Mouse (Mus musculus): ENCODE results near the gene Gatb. TPM values are rescaled to one million over a fixed set of nuclear protein-coding genes. Genes with fewer than 3 reads are reported as not detected.

Gatb gene
- polyA plus RNA-seq, 1 experiment from 2014 or later: 27.7 TPM

- Histone ChIP-seq H3K27me3 (ENCODE audit: control insufficient read depth, insufficient read depth, low read length) (no peaks in the 10 kb centered on the region), H3K27ac (replicated peaks; ENCODE audit: low read depth, low read length) (no peak overlapping the region), H3K9ac (ENCODE audit: low read length) (no peak overlapping the region), H3K4me1 (ENCODE audit: control insufficient read depth, insufficient read depth, low read length) (no peaks in the 10 kb centered on the region), H3K4me2 (ENCODE audit: low read depth, severe bottlenecking) (no peak overlapping the region), H3K4me3 (ENCODE audit: low read depth, low read length) (no peak overlapping the region), H3K9me3 (ENCODE audit: control insufficient read depth, low read length) (no peaks in the 10 kb centered on the region), H3K36me3 (ENCODE audit: control insufficient read depth, insufficient read depth, low read length) (no peaks in the 10 kb centered on the region)
- ATAC-seq (ENCODE audit: insufficient number of reproducible peaks, low FRiP score, low TSS enrichment, low read depth) (no peak), DNase-seq (ENCODE audit: low spot score) (no peak)
- 91% methylated on average over 6 of the region's 6 CpGs for WGBS
Observed at GRCm38 (mm10) chr3:85667683-85668082, 93.8 kb downstream of the Gatb start.

GRCm38 (mm10) chr3:85669844-85670243 is 95.9 kb downstream of the Gatb start:
- DNase-seq (ENCODE audit: low spot score) (no peak), ATAC-seq (ENCODE audit: insufficient number of reproducible peaks, low FRiP score, low TSS enrichment, low read depth) (no peak)
- Histone ChIP-seq H3K9ac (ENCODE audit: low read length) (no peak overlapping the region), H3K4me3 (ENCODE audit: low read depth, low read length) (no peak overlapping the region), H3K4me2 (ENCODE audit: low read depth, severe bottlenecking) (no peak overlapping the region), H3K36me3 (ENCODE audit: control insufficient read depth, insufficient read depth, low read length) (no peaks in the 10 kb centered on the region), H3K4me1 (ENCODE audit: control insufficient read depth, insufficient read depth, low read length) (no peaks in the 10 kb centered on the region), H3K9me3 (ENCODE audit: control insufficient read depth, low read length) (no peaks in the 10 kb centered on the region), H3K27me3 (ENCODE audit: control insufficient read depth, insufficient read depth, low read length) (no peaks in the 10 kb centered on the region), H3K27ac (replicated peaks; ENCODE audit: low read depth, low read length) (no peak overlapping the region)
- 92% methylated on average over 6 of the region's 6 CpGs for WGBS

- no peak overlapping the region for H3K9ac ChIP-seq (ENCODE audit: low read length)
- no peak overlapping the region for H3K4me3 ChIP-seq (ENCODE audit: low read depth, low read length)
- 80% methylated on average over 8 of the region's 8 CpGs for WGBS
Observed at GRCm38 (mm10) chr3:85677133-85677532, 103.2 kb downstream of the Gatb start.

GRCm38 (mm10) chr3:85677952-85678351 is 104.0 kb downstream of the Gatb start:
- Histone ChIP-seq H3K36me3 (ENCODE audit: control insufficient read depth, insufficient read depth, low read length) (no peaks in the 10 kb centered on the region), H3K4me3 (ENCODE audit: low read depth, low read length) (no peak overlapping the region), H3K27ac (replicated peaks; ENCODE audit: low read depth, low read length) (no peak overlapping the region), H3K4me2 (ENCODE audit: low read depth, severe bottlenecking) (no peak overlapping the region), H3K27me3 (ENCODE audit: control insufficient read depth, insufficient read depth, low read length) (no peaks in the 10 kb centered on the region), H3K4me1 (ENCODE audit: control insufficient read depth, insufficient read depth, low read length) (no peaks in the 10 kb centered on the region), H3K9ac (ENCODE audit: low read length) (no peak overlapping the region), H3K9me3 (ENCODE audit: control insufficient read depth, low read length) (no peaks in the 10 kb centered on the region)
- WGBS: 79% methylated on average over 3 of the region's 3 CpGs
- ATAC-seq (ENCODE audit: insufficient number of reproducible peaks, low FRiP score, low TSS enrichment, low read depth): no peak
- no peak for DNase-seq (ENCODE audit: low spot score)

More at GRCm38 (mm10) chr3:85677133-85677532, 103.2 kb downstream of the Gatb start:
- no peak overlapping the region for H3K4me2 ChIP-seq (ENCODE audit: low read depth, severe bottlenecking)
- DNase-seq (ENCODE audit: low spot score): no peak
- no peak for ATAC-seq (ENCODE audit: insufficient number of reproducible peaks, low FRiP score, low TSS enrichment, low read depth)
- H3K9me3 ChIP-seq (ENCODE audit: control insufficient read depth, low read length): no peaks in the 10 kb centered on the region
- H3K4me1 ChIP-seq (ENCODE audit: control insufficient read depth, insufficient read depth, low read length): no peaks in the 10 kb centered on the region
- no peaks in the 10 kb centered on the region for H3K27me3 ChIP-seq (ENCODE audit: control insufficient read depth, insufficient read depth, low read length)
- no peaks in the 10 kb centered on the region for H3K36me3 ChIP-seq (ENCODE audit: control insufficient read depth, insufficient read depth, low read length)
- H3K27ac ChIP-seq (replicated peaks; ENCODE audit: low read depth, low read length): no peak overlapping the region

GRCm38 (mm10) chr3:85679312-85679933 is 105.5 kb downstream of the Gatb start:
- no peak overlapping the region for H3K9ac ChIP-seq (ENCODE audit: low read length)
- no peak overlapping the region for H3K4me2 ChIP-seq (ENCODE audit: low read depth, severe bottlenecking)
- 88% methylated on average over 8 of the region's 8 CpGs for WGBS
- no peaks in the 10 kb centered on the region for H3K27me3 ChIP-seq (ENCODE audit: control insufficient read depth, insufficient read depth, low read length)
- no peak overlapping the region for H3K27ac ChIP-seq (replicated peaks; ENCODE audit: low read depth, low read length)
- no peak for ATAC-seq (ENCODE audit: insufficient number of reproducible peaks, low FRiP score, low TSS enrichment, low read depth)
- H3K36me3 ChIP-seq (ENCODE audit: control insufficient read depth, insufficient read depth, low read length): no peaks in the 10 kb centered on the region
- no peak for DNase-seq (ENCODE audit: low spot score)
- no peaks in the 10 kb centered on the region for H3K4me1 ChIP-seq (ENCODE audit: control insufficient read depth, insufficient read depth, low read length)
- no peaks in the 10 kb centered on the region for H3K9me3 ChIP-seq (ENCODE audit: control insufficient read depth, low read length)
- H3K4me3 ChIP-seq (ENCODE audit: low read depth, low read length): no peak overlapping the region

- H3K9ac ChIP-seq (ENCODE audit: low read length): no peak overlapping the region
- no peak overlapping the region for H3K27ac ChIP-seq (replicated peaks; ENCODE audit: low read depth, low read length)
- WGBS: 88% methylated on average over 5 of the region's 5 CpGs
- H3K4me2 ChIP-seq (ENCODE audit: low read depth, severe bottlenecking): no peak overlapping the region
- no peaks in the 10 kb centered on the region for H3K27me3 ChIP-seq (ENCODE audit: control insufficient read depth, insufficient read depth, low read length)
- H3K36me3 ChIP-seq (ENCODE audit: control insufficient read depth, insufficient read depth, low read length): no peaks in the 10 kb centered on the region
- H3K4me3 ChIP-seq (ENCODE audit: low read depth, low read length): no peak overlapping the region
- no peak for ATAC-seq (ENCODE audit: insufficient number of reproducible peaks, low FRiP score, low TSS enrichment, low read depth)
- no peaks in the 10 kb centered on the region for H3K9me3 ChIP-seq (ENCODE audit: control insufficient read depth, low read length)
- no peak for DNase-seq (ENCODE audit: low spot score)
- H3K4me1 ChIP-seq (ENCODE audit: control insufficient read depth, insufficient read depth, low read length): no peaks in the 10 kb centered on the region
Observed at GRCm38 (mm10) chr3:85679960-85680359, 106.0 kb downstream of the Gatb start.

GRCm38 (mm10) chr3:85681136-85681535 is 107.2 kb downstream of the Gatb start:
- ATAC-seq (ENCODE audit: insufficient number of reproducible peaks, low FRiP score, low TSS enrichment, low read depth): no peak
- no peak for DNase-seq (ENCODE audit: low spot score)
- Histone ChIP-seq H3K4me2 (ENCODE audit: low read depth, severe bottlenecking) (no peak overlapping the region), H3K36me3 (ENCODE audit: control insufficient read depth, insufficient read depth, low read length) (no peaks in the 10 kb centered on the region), H3K9me3 (ENCODE audit: control insufficient read depth, low read length) (no peaks in the 10 kb centered on the region), H3K27me3 (ENCODE audit: control insufficient read depth, insufficient read depth, low read length) (no peaks in the 10 kb centered on the region), H3K9ac (ENCODE audit: low read length) (no peak overlapping the region), H3K4me1 (ENCODE audit: control insufficient read depth, insufficient read depth, low read length) (no peaks in the 10 kb centered on the region), H3K4me3 (ENCODE audit: low read depth, low read length) (no peak overlapping the region), H3K27ac (replicated peaks; ENCODE audit: low read depth, low read length) (no peak overlapping the region)
- WGBS: 88% methylated on average over 7 of the region's 7 CpGs

- Histone ChIP-seq H3K27me3 (ENCODE audit: control insufficient read depth, insufficient read depth, low read length) (no peaks in the 10 kb centered on the region), H3K4me3 (ENCODE audit: low read depth, low read length) (no peak overlapping the region), H3K4me2 (ENCODE audit: low read depth, severe bottlenecking) (no peak overlapping the region), H3K36me3 (ENCODE audit: control insufficient read depth, insufficient read depth, low read length) (no peaks in the 10 kb centered on the region), H3K27ac (replicated peaks; ENCODE audit: low read depth, low read length) (no peak overlapping the region), H3K9ac (ENCODE audit: low read length) (no peak overlapping the region), H3K9me3 (ENCODE audit: control insufficient read depth, low read length) (no peaks in the 10 kb centered on the region), H3K4me1 (ENCODE audit: control insufficient read depth, insufficient read depth, low read length) (no peaks in the 10 kb centered on the region)
- no peak for DNase-seq (ENCODE audit: low spot score)
- ATAC-seq (ENCODE audit: insufficient number of reproducible peaks, low FRiP score, low TSS enrichment, low read depth): no peak
- WGBS: 92% methylated on average over 5 of the region's 5 CpGs
Observed at GRCm38 (mm10) chr3:85683618-85684017, 109.7 kb downstream of the Gatb start.

- WGBS: 87% methylated on average over 8 of the region's 8 CpGs
Observed at GRCm38 (mm10) chr3:85685271-85685670, 111.4 kb downstream of the Gatb start.

More at GRCm38 (mm10) chr3:85685271-85685670, 111.4 kb downstream of the Gatb start:
- no peak overlapping the region for H3K4me3 ChIP-seq (ENCODE audit: low read depth, low read length)
- no peaks in the 10 kb centered on the region for H3K9me3 ChIP-seq (ENCODE audit: control insufficient read depth, low read length)
- no peaks in the 10 kb centered on the region for H3K4me1 ChIP-seq (ENCODE audit: control insufficient read depth, insufficient read depth, low read length)
- no peak for ATAC-seq (ENCODE audit: insufficient number of reproducible peaks, low FRiP score, low TSS enrichment, low read depth)
- no peak for DNase-seq (ENCODE audit: low spot score)
- no peaks in the 10 kb centered on the region for H3K27me3 ChIP-seq (ENCODE audit: control insufficient read depth, insufficient read depth, low read length)
- no peak overlapping the region for H3K27ac ChIP-seq (replicated peaks; ENCODE audit: low read depth, low read length)
- no peak overlapping the region for H3K4me2 ChIP-seq (ENCODE audit: low read depth, severe bottlenecking)
- no peaks in the 10 kb centered on the region for H3K36me3 ChIP-seq (ENCODE audit: control insufficient read depth, insufficient read depth, low read length)
- H3K9ac ChIP-seq (ENCODE audit: low read length): no peak overlapping the region
